8 mouse cellular contexts compared by ENCODE assay signal in the genomic region with DNA sequence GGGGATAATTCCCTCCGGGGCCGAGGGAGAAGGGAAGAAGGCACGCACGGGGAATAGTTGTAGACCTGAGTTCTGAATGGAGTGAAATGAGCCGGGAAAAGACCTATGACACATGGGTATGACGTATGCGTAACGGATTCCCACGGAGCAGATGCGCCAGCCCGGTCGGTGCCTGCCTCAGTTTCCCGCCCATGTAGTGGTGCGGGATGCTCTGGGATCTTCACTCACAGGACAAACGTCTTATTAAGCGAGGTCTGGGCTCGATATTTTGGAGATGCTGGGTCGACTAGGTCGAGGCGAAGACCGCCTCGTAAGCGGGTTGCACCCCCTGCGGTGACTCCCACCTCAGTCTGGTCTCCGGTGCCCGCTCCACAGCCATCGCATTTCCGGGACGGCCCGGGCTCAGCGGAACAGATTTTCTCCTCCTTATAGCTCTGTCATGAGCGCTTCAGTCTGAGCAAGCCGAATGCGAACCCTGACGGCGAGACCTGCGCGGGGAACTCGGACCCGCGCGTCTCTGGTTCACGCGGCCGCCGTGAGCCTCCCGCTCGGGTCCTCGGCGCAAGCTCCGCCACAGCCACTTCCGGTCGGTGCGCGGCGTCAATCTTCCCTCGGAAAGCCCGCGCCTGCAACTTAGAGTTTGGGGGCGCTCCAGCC. TPM values are rescaled to one million over a fixed set of nuclear protein-coding genes. Genes with fewer than 3 reads are reported as not detected.
DNase-seq lines count a peak whose midpoint lies in the region; ATAC-seq lines count a peak whose summit lies in the region.

TSS of gene Zdhhc6 (minus strand) at position 581 of the 657 bp plus-strand sequence.

- WGBS in intestine, embryonic 14.5 days: under 1% methylated on average over 60 of the region's 60 CpGs

- DNase-seq in adrenal gland, adult 8-10 months: peak; percentile 60
- DNase-seq in embryo, embryonic 9.5 days (ENCODE audit: extremely low spot score): peak; percentile 89
- peak; percentile 75 to 85 for DNase-seq in gastrocnemius, postnatal 36 days
- DNase-seq in intestine, embryonic 14.5 days (ENCODE audit: low spot score): peak; percentile 98
- peak; percentile 68 to 80 for DNase-seq in left cerebral cortex, adult 8-10 months (ENCODE audit: low spot score in 2 of 2)
- peak; percentile 60 to 72 for DNase-seq in right cerebral cortex, postnatal 36 days (ENCODE audit: low spot score in 2 of 2)
- DNase-seq in yolk sac, embryonic 10.5 days (ENCODE audit: low spot score): peak; percentile 81

- H3K4me2 ChIP-seq in intestine, embryonic 14.5 days (ENCODE audit: low read length): peak within 1 kb of the TSS; percentile 72

- no peaks in the 10 kb centered on the region for H3K9me3 ChIP-seq in intestine, embryonic 14.5 days (ENCODE audit: control insufficient read depth, low read length)

- intact Hi-C loops in gastrocnemius, postnatal 36 days (cut with DNase I): no loop called here

- H3K9ac ChIP-seq in intestine, embryonic 14.5 days (ENCODE audit: low read length): peak within 1 kb of the TSS; percentile 81

- H3K4me3 ChIP-seq in intestine, embryonic 14.5 days (ENCODE audit: low read depth, low read length): peak within 1 kb of the TSS; percentile 100

- peak within 1 kb of the TSS; percentile 78 for H3K27ac ChIP-seq in intestine, embryonic 14.5 days (ENCODE audit: low read depth)

- peaks cover 10% of the 10 kb centered on the region for H3K4me1 ChIP-seq in intestine, embryonic 14.5 days (replicated peaks; ENCODE audit: control insufficient read depth, insufficient read depth, low read length)

- no peaks in the 10 kb centered on the region for H3K27me3 ChIP-seq in intestine, embryonic 14.5 days (replicated peaks; ENCODE audit: control insufficient read depth, insufficient read depth, low read length)

- H3K36me3 ChIP-seq in intestine, embryonic 14.5 days (ENCODE audit: control insufficient read depth, insufficient read depth, low read length): peaks cover 17% of the 10 kb centered on the region

- ATAC-seq in intestine, embryonic 14.5 days (replicated peaks; ENCODE audit: low FRiP score, low TSS enrichment, low read depth): peak; percentile 84
- ATAC-seq in megakaryocyte, adult 5-6 weeks (ENCODE audit: poor library complexity, severe bottlenecking): peak; percentile 83

RNA-seq across cellular contexts. Expression of gene Zdhhc6, which starts in this region (rescaled TPM):
- total RNA-seq in adrenal gland, adult 8-10 months (2022): 10 to 100 TPM; 40.9 to 50.9 (median 45.1) TPM
- 10 to 100 TPM; 17.2 to 17.3 TPM for total RNA-seq in gastrocnemius, postnatal 36 days (2021)
- polyA plus RNA-seq in intestine, embryonic 14.5 days (2014; fragmentation: Nextera tagmentation; extraction: Ambion mirVana): 102 and 108 TPM in 2 replicates
- total RNA-seq in left cerebral cortex, adult 8-10 months (2022): 10 to 100 TPM; 23.4 to 26.2 (median 24.8) TPM
- 30.1 and 35.1 TPM in 2 replicates for total RNA-seq in megakaryocyte, adult 5-6 weeks (2015)
- total RNA-seq in megakaryocyte, adult 5-6 weeks (2017): 31.8 and 42.7 TPM in 2 replicates

Comparison
In these comparisons a context has a peak if more than half of its experiments do, and no peak if none do; other contexts are left out.
1. Peak in every context shown above with its lines: DNase-seq, ATAC-seq, H3K4me3 ChIP-seq and H3K27ac ChIP-seq.